Mouse (Mus musculus) right cerebral cortex, postnatal 36 days (tissue): ENCODE results near the gene 1700016C15Rik.

Experiments
- DNase-seq, 2 experiments: peaks; one replicate each; pipeline ENCODE4 v3.0.0; 2022; ENCODE audit warnings: low spot score in 2 of 2, mixed read lengths in 1 of 2

Gene 1700016C15Rik

GRCm38 (mm10) chr1:177729043-177730024, at the start of gene 1700016C15Rik:
1700016C15Rik (plus strand) TSS chr1:177729814.
- DNase-seq: no peak

GRCm38 (mm10) chr1:177681239-177681638, 48.4 kb upstream of the 1700016C15Rik start:
- DNase-seq: no peak

- DNase-seq: peak; percentile 14 to 41
Measured at GRCm38 (mm10) chr1:177683931-177684836, 45.4 kb upstream of the 1700016C15Rik start.

- DNase-seq: no peak
Measured at GRCm38 (mm10) chr1:177684901-177685300, 44.7 kb upstream of the 1700016C15Rik start.

GRCm38 (mm10) chr1:177686137-177686536, 43.5 kb upstream of the 1700016C15Rik start:
- no peak for DNase-seq

GRCm38 (mm10) chr1:177686982-177687381, 42.6 kb upstream of the 1700016C15Rik start:
- DNase-seq: peak; percentile 16 to 25

GRCm38 (mm10) chr1:177692491-177692890, 37.1 kb upstream of the 1700016C15Rik start:
- DNase-seq: no peak

- DNase-seq: no peak
Measured at GRCm38 (mm10) chr1:177693486-177694252, 35.9 kb upstream of the 1700016C15Rik start.

GRCm38 (mm10) chr1:177700560-177700959, 29.1 kb upstream of the 1700016C15Rik start:
- peak in 1 of 2 experiments; percentile 12 for DNase-seq

GRCm38 (mm10) chr1:177702481-177703146, 27.0 kb upstream of the 1700016C15Rik start:
- DNase-seq: peak; percentile 63 to 76

GRCm38 (mm10) chr1:177703147-177703807, 26.3 kb upstream of the 1700016C15Rik start:
- DNase-seq: no peak

GRCm38 (mm10) chr1:177705204-177705603, 24.4 kb upstream of the 1700016C15Rik start:
- DNase-seq: no peak

GRCm38 (mm10) chr1:177707571-177707970, 22.0 kb upstream of the 1700016C15Rik start:
- DNase-seq: no peak

- no peak for DNase-seq
Measured at GRCm38 (mm10) chr1:177708583-177709055, 21.0 kb upstream of the 1700016C15Rik start.

GRCm38 (mm10) chr1:177711000-177711399, 18.6 kb upstream of the 1700016C15Rik start:
- DNase-seq: no peak

- DNase-seq: no peak
Measured at GRCm38 (mm10) chr1:177711418-177711817, 18.2 kb upstream of the 1700016C15Rik start.

- DNase-seq: no peak
Measured at GRCm38 (mm10) chr1:177713635-177714396, 15.8 kb upstream of the 1700016C15Rik start.

- no peak for DNase-seq
Measured at GRCm38 (mm10) chr1:177714397-177715012, 15.1 kb upstream of the 1700016C15Rik start.

- DNase-seq: no peak
Measured at GRCm38 (mm10) chr1:177716448-177716847, 13.2 kb upstream of the 1700016C15Rik start.
